Mouse (Mus musculus): ENCODE measurements at regions not wholly inside any gene's neighbourhood (a gene's known extent, or its start where the extent isn't known, plus 50 kb on each side); places are given as distances from the start of the nearest gene placed in this dataset.

DNA sequence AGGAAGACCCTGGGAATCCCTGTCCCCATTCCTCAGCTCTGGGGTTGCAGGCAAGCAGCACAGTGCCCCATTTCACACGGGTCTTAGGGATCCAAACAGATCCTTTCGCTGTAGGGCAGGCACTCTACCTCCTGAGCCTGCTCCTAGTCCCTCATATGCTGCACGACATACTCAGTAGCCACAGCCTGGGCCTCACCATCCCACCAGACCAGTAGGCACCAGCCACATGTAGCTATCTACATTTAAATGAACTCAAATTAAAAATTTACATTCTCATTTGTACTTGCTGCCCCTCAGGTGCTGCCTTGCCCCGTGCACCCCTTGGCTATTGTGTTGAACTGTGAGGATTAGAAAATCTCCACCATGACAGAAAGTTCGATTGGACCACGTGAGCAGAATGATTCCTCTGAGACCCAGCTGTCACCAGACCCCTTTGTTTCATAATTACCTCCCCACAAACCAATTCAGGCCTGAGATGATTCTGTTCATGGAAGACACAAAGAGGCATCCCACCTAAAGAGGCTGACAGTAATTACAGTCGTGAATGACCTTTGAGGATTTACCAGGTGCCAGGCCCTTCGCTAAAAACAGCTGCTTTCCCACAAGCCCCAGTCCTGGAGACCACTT lies 67.9 kb upstream of the Ctnnb1 start:
- no peak for DNase-seq

GRCm38 (mm10) chr9:120861788-120862345 lies 67.1 kb upstream of the Ctnnb1 start:
- no peak for DNase-seq

- DNase-seq: no peak
Measured at GRCm38 (mm10) chr9:120864410-120864809, 64.6 kb upstream of the Ctnnb1 start.

DNA sequence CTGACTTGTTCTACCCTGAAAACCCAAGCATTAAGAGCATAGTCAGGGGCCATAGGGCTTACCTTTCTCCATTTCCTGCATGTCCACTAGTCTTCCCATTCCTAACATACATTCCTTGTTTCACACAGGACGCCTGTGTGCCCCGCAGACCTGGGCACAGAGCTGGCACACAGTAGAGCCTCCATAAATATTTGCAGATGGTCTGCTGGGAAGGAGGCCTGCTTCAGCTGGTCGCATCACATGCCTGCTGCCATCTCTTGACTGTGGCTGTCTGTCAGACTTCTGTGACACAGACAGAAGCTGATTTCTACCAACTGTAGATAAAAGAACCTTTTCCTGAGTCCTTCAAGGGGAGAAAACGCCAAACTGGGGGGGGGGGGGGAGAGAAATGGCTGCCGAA lies 62.8 kb upstream of the Ctnnb1 start:
- no peak for DNase-seq

DNA sequence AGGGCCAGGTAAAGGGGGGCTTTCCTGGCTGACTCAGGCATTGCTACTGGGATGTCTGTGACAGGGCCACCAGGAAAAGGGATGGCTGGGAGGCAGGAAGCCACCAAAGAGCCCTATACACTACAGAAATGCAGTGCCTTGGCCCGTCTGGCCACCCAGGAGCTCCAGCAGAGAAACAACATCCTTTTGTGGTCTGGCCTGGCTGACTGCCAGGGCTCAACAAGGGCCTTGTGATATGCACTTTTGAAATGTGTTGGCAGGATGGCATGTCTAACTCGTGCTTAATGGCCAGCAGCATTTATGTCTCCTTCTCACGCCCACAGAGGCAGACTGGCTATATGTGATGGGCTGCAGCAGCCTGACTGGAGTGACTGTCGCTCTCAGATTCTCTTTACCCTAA lies 62.3 kb upstream of the Ctnnb1 start:
- DNase-seq: peak; percentile 23

GRCm38 (mm10) chr9:120867861-120868260 lies 61.2 kb upstream of the Ctnnb1 start:
- no peak for DNase-seq

DNA sequence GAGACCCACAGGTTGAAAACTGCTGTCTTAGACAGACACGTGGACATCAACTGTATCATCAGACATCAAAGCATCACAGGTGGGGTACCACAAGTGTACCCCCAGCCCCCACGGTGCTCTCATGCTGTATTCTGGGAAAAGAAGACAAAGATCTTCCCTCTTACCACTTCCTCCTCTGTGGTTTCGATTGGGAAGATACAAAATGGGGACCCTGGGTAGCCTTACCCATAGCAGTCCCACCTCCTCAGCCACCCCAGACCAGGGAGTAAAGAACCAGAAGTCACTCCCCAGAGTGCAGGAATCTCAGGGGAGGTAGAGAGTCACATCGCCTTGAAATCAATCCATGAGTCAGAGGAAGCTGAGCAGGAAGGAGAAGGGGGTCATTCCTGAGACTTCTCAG lies 60.7 kb upstream of the Ctnnb1 start:
- no peak for DNase-seq

GRCm38 (mm10) chr9:120869432-120870081 lies 59.5 kb upstream of the Ctnnb1 start:
- no peak for DNase-seq

GRCm38 (mm10) chr9:120873293-120873692 lies 55.7 kb upstream of the Ctnnb1 start:
- peak; percentile 26 for DNase-seq

DNA sequence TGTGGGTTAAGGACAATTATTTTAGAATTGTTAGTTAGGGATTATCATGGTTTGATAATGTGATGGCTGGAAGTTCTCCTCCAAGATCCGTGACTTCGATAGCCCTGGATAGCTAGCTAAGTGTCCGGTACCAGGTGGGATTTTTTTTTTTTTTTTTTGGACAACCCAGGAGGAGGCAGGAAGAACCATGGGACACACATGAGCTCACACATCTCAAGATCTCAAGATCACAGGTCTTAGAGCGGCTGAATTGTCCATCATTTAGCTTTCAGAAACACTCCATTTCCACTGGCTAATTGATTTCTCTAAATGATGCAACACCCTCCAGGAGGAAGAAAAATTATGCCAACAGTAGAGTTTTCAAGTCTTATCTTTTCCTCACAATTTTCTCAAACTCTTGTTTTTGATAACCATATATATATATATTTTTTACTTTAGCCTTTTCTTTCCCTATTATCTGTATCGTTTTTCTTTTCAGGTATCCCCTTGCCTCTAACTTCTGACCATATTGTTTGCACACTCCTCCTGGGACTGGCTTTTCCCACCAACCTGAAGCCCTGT lies 54.5 kb upstream of the Ctnnb1 start:
- DNase-seq: no peak

DNA sequence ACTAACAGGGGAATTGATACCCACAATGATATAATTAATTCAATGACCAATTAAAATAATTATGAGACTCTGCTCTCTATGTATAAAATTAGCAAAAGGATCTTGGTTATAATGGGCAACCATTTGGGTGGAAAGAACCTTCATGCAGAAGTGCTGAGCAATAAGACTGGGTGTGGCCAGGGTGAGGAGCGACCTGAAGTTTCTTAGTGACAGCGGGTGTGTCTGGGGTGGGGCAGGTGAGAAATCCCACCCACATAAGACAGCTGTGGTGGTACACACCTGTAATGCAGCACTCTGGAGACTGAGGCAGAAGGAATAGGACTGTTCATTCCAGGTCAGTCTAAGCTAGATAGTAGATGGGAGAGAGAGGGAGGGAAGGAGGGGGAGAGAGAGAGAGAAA lies 51.9 kb upstream of the Ctnnb1 start:
- no peak for DNase-seq
